Mouse (Mus musculus) G1E (cell line): ENCODE data around the gene Pcbp3. TPM values are rescaled to one million over a fixed set of nuclear protein-coding genes. Genes with fewer than 3 reads are reported as not detected.

ENCODE experiments used
- ATAC-seq: 2 replicates; pipeline ENCODE4 v1.8.0; 2016; ENCODE audit warnings: mild to moderate bottlenecking; ENCODE audit not compliant: insufficient number of reproducible peaks, poor library complexity, low FRiP score, severe bottlenecking; ENCODE audit errors: extremely low read depth
- DNase-seq: peaks from one replicate; pipeline ENCODE4 v3.0.0; 2012; ENCODE audit warnings: low spot score
- H3K27me3 ChIP-seq: 2 replicates; pipeline ENCODE4 v1.6.1; 2012; ENCODE audit warnings: mild to moderate bottlenecking, low read length, inconsistent platforms; ENCODE audit not compliant: insufficient read depth
- H3K36me3 ChIP-seq: replicated peaks from 2 replicates; pipeline ENCODE3; 2012; ENCODE audit warnings: mild to moderate bottlenecking, inconsistent platforms
- H3K4me1 ChIP-seq: 2 replicates; pipeline ENCODE4 v1.6.1; 2012; ENCODE audit warnings: low read depth, low read length, inconsistent platforms, mixed read lengths; ENCODE audit not compliant: insufficient read depth
- H3K4me3 ChIP-seq: 2 replicates; pipeline ENCODE4 v1.5.1; 2012; ENCODE audit warnings: low read depth, mild to moderate bottlenecking, inconsistent platforms, low read length, moderate library complexity, mixed read lengths
- H3K9me3 ChIP-seq: replicated peaks from 2 replicates; pipeline ENCODE4 v1.6.1; 2012; ENCODE audit warnings: inconsistent platforms
- CTCF ChIP-seq: IDR thresholded peaks from 2 replicates; pipeline ENCODE4 v1.5.1; 2012; ENCODE audit warnings: low read depth, low read length, inconsistent platforms, mixed read lengths
- GATA1 ChIP-seq: IDR thresholded peaks from 2 replicates; pipeline ENCODE4 v1.6.1; 2012; ENCODE audit warnings: borderline replicate concordance, low read length, inconsistent platforms, mixed read lengths
- GATA2 ChIP-seq: IDR thresholded peaks from 2 replicates; pipeline ENCODE4 v1.6.1; 2012; ENCODE audit warnings: low read depth, low read length, inconsistent platforms, borderline replicate concordance
- POLR2AphosphoS5 ChIP-seq: IDR thresholded peaks from 2 replicates; pipeline ENCODE4 v1.6.1; 2012; ENCODE audit warnings: low read depth, low read length, inconsistent platforms; ENCODE audit not compliant: insufficient replicate concordance
- TAL1 ChIP-seq: conservative IDR thresholded peaks from 2 replicates; pipeline ENCODE4 v1.6.1; 2012; ENCODE audit warnings: low read depth, low read length, inconsistent platforms, mixed read lengths
- polyA plus RNA-seq: library from polyadenylated mRNA; stranded (reverse); fragments of >175 nt; gene quantifications from 2 replicates; pipeline ENCODE4 v1.2.3, GENCODE M21; 2012
- total RNA-seq, 2 experiments: library from RNA; stranded (forward) in 1 of 2; stranded (reverse) in 1 of 2; fragments of 200-1000 nt in 1 of 2; fragments of >200 nt in 1 of 2; fragmentation: Nextera tagmentation in 1 of 2; gene quantifications; 2 replicates each; pipeline ENCODE4 v1.2.3; 2014 to 2017

Gene Pcbp3
- total and polyA plus RNA-seq, 3 experiments = not detected

GRCm38 (mm10) chr10:76936827-76937226 is 24.9 kb downstream of the Pcbp3 start:
- no peaks in the 10 kb centered on the region for H3K9me3 ChIP-seq
- no peak for DNase-seq
- H3K36me3 ChIP-seq = no peaks in the 10 kb centered on the region
- H3K27me3 ChIP-seq = peaks cover 2% of the 10 kb centered on the region; the same call in 1 of the 2 replicates
- H3K4me1 ChIP-seq = no peaks in the 10 kb centered on the region
- ATAC-seq = no peak
- TF ChIP-seq GATA2 = no peak
- no peak for TF ChIP-seq TAL1
- TF ChIP-seq GATA1 = no peak
- no peak overlapping the region for H3K4me3 ChIP-seq

- Histone ChIP-seq H3K4me1 (no peaks in the 10 kb centered on the region), H3K9me3 (no peaks in the 10 kb centered on the region), H3K27me3 (no peaks in the 10 kb centered on the region), H3K36me3 (no peaks in the 10 kb centered on the region), H3K4me3 (no peak overlapping the region)
- TF ChIP-seq GATA1 (no peak), GATA2 (no peak), POLR2AphosphoS5 (no peak), TAL1 (no peak), CTCF (no peak)
- ATAC-seq (no peak), DNase-seq (no peak)
Observed at GRCm38 (mm10) chr10:76934805-76935204, 26.9 kb downstream of the Pcbp3 start.

- H3K36me3 ChIP-seq = no peaks in the 10 kb centered on the region
- no peaks in the 10 kb centered on the region for H3K9me3 ChIP-seq
- DNase-seq = no peak
- ATAC-seq = no peak
- no peaks in the 10 kb centered on the region for H3K4me1 ChIP-seq
- TF ChIP-seq POLR2AphosphoS5 (no peak), GATA2 (no peak), GATA1 (no peak), TAL1 (no peak), CTCF (no peak)
- H3K4me3 ChIP-seq = no peak overlapping the region
- H3K27me3 ChIP-seq = no peaks in the 10 kb centered on the region
Observed at GRCm38 (mm10) chr10:76931794-76932193, 29.9 kb downstream of the Pcbp3 start.

- ATAC-seq = no peak
- TF ChIP-seq GATA1 (no peak), GATA2 (no peak)
- no peak overlapping the region for H3K4me3 ChIP-seq
- H3K36me3 ChIP-seq = no peaks in the 10 kb centered on the region
- H3K4me1 ChIP-seq = no peaks in the 10 kb centered on the region
- no peak for DNase-seq
- no peaks in the 10 kb centered on the region for H3K27me3 ChIP-seq
- no peaks in the 10 kb centered on the region for H3K9me3 ChIP-seq
Observed at GRCm38 (mm10) chr10:76931122-76931521, 30.6 kb downstream of the Pcbp3 start.

- ATAC-seq = no peak
Observed at GRCm38 (mm10) chr10:76924441-76924840, 37.2 kb downstream of the Pcbp3 start.

GRCm38 (mm10) chr10:76918086-76918485 is 43.6 kb downstream of the Pcbp3 start:
- ATAC-seq (no peak), DNase-seq (no peak)
- H3K36me3 ChIP-seq = no peaks in the 10 kb centered on the region
- TF ChIP-seq CTCF = no peak
- TF ChIP-seq TAL1 = no peak
- no peak for TF ChIP-seq GATA2
- no peak for TF ChIP-seq POLR2AphosphoS5
- no peak for TF ChIP-seq GATA1
- no peaks in the 10 kb centered on the region for H3K9me3 ChIP-seq
- no peak overlapping the region for H3K4me3 ChIP-seq
- H3K27me3 ChIP-seq = no peaks in the 10 kb centered on the region
- H3K4me1 ChIP-seq = no peaks in the 10 kb centered on the region

More at GRCm38 (mm10) chr10:76924441-76924840, 37.2 kb downstream of the Pcbp3 start:
- H3K36me3 ChIP-seq = no peaks in the 10 kb centered on the region
- no peaks in the 10 kb centered on the region for H3K9me3 ChIP-seq
- H3K4me1 ChIP-seq = no peaks in the 10 kb centered on the region
- H3K4me3 ChIP-seq = no peak overlapping the region
- H3K27me3 ChIP-seq = no peaks in the 10 kb centered on the region
- TF ChIP-seq POLR2AphosphoS5 = no peak
- no peak for TF ChIP-seq CTCF
- TF ChIP-seq TAL1 = no peak
- TF ChIP-seq GATA2 = no peak
- no peak for TF ChIP-seq GATA1
- no peak for DNase-seq

- no peaks in the 10 kb centered on the region for H3K4me1 ChIP-seq
- no peaks in the 10 kb centered on the region for H3K9me3 ChIP-seq
- TF ChIP-seq GATA1 = no peak
- no peak for TF ChIP-seq POLR2AphosphoS5
- TF ChIP-seq GATA2 = no peak
- H3K27me3 ChIP-seq = no peaks in the 10 kb centered on the region
- ATAC-seq (no peak), DNase-seq (no peak)
- no peak overlapping the region for H3K4me3 ChIP-seq
- H3K36me3 ChIP-seq = no peaks in the 10 kb centered on the region
Observed at GRCm38 (mm10) chr10:76906434-76906833, 55.3 kb downstream of the Pcbp3 start.
